Mouse (Mus musculus): ENCODE data around the gene Cnr2.

- TF ChIP-seq HCFC1 (IDR thresholded peaks at IDR 0.05; ENCODE audit: borderline replicate concordance, insufficient read depth, low read length), result no peak
- no peak for TF ChIP-seq ZNF384 (IDR thresholded peaks at IDR 0.05; ENCODE audit: low read depth, low read length)
Observed at GRCm38 (mm10) chr4:135911531-135911930, 16.3 kb downstream of the Cnr2 start.
